Mouse (Mus musculus) C2C12 (cell line): ENCODE measurements around the gene Pik3r5. TPM values are rescaled to one million over a fixed set of nuclear protein-coding genes. Genes with fewer than 3 reads are reported as not detected.

Experiments
- H3K27me3 ChIP-seq: one replicate; pipeline ENCODE4 v1.6.1; 2011; ENCODE audit not compliant: control insufficient read depth, insufficient read depth, insufficient read length
- H3K36me3 ChIP-seq: one replicate; pipeline ENCODE4 v1.6.1; 2011; ENCODE audit not compliant: control insufficient read depth, insufficient read depth
- H3K4me3 ChIP-seq: one replicate; pipeline ENCODE4 v1.5.1; 2011; ENCODE audit warnings: mild to moderate bottlenecking, control low read depth; ENCODE audit not compliant: poor library complexity, insufficient read depth, severe bottlenecking
- H3K79me2 ChIP-seq: one replicate; pipeline ENCODE4 v1.6.1; 2011; ENCODE audit not compliant: control insufficient read depth, insufficient read depth
- H3K79me3 ChIP-seq: one replicate; pipeline ENCODE4 v1.6.1; 2011; ENCODE audit warnings: low read depth, control low read depth
- H3ac ChIP-seq: one replicate; pipeline ENCODE3; 2011; ENCODE audit warnings: low read depth; ENCODE audit not compliant: control insufficient read depth, insufficient read length
- CEBPB ChIP-seq: IDR thresholded peaks from one replicate; pipeline ENCODE4 v1.6.1; 2011; ENCODE audit warnings: low read depth, mild to moderate bottlenecking, control low read depth, moderate library complexity
- CTCF ChIP-seq: IDR thresholded peaks from one replicate; pipeline ENCODE4 v1.5.1; 2011; ENCODE audit not compliant: control insufficient read depth, insufficient read depth, insufficient read length
- FOSL1 ChIP-seq: IDR thresholded peaks from one replicate; pipeline ENCODE4 v1.8.0; 2011; ENCODE audit warnings: mild to moderate bottlenecking, low read length; ENCODE audit not compliant: poor library complexity, insufficient read depth, severe bottlenecking
- MAX ChIP-seq: IDR thresholded peaks from one replicate; pipeline ENCODE4 v1.6.1; 2011; ENCODE audit warnings: mild to moderate bottlenecking, control low read depth
- MYOD1 ChIP-seq: IDR thresholded peaks from one replicate; pipeline ENCODE4 v1.6.1; 2011; ENCODE audit warnings: low read depth; ENCODE audit not compliant: control insufficient read depth, insufficient read length
- MYOG ChIP-seq: IDR thresholded peaks from one replicate; pipeline ENCODE4 v1.6.1; 2011; ENCODE audit not compliant: control insufficient read depth, insufficient read length; ENCODE audit errors: extremely low read depth
- USF1 ChIP-seq: IDR thresholded peaks from one replicate; pipeline ENCODE4 v1.6.1; 2011; ENCODE audit warnings: low read depth, mild to moderate bottlenecking, control low read depth, moderate library complexity
- polyA plus RNA-seq: library from polyadenylated mRNA; unstranded; fragments of >200 nt; fragmentation: generic; extraction: Trizol; gene quantifications from one replicate; pipeline ENCODE4 v1.2.1, GENCODE M21; 2012; ENCODE audit warnings: missing spikeins

Gene Pik3r5
- polyA plus RNA-seq, 1 experiment = 0.89 TPM

- Histone ChIP-seq H3ac (peak overlapping the region; percentile 65), H3K4me3 (peak overlapping the region; percentile 74), H3K79me2 (peaks cover 54% of the 10 kb centered on the region), H3K27me3 (no peaks in the 10 kb centered on the region), H3K36me3 (peaks cover 42% of the 10 kb centered on the region), H3K79me3 (peaks cover 40% of the 10 kb centered on the region)
- TF ChIP-seq MYOG = no peak
- no peak for TF ChIP-seq MYOD1
- no peak for TF ChIP-seq MAX
- no peak for TF ChIP-seq USF1
- TF ChIP-seq FOSL1 = no peak
- no peak for TF ChIP-seq CEBPB
- TF ChIP-seq CTCF = no peak
Measured at GRCm38 (mm10) chr11:68385921-68386588, 45.9 kb upstream of the Pik3r5 start.

GRCm38 (mm10) chr11:68386589-68387440 is 45.1 kb upstream of the Pik3r5 start:
- H3K27me3 ChIP-seq = no peaks in the 10 kb centered on the region

GRCm38 (mm10) chr11:68387441-68387760 is 44.5 kb upstream of the Pik3r5 start:
- Histone ChIP-seq H3K79me2 (peaks cover 40% of the 10 kb centered on the region), H3K4me3 (peak overlapping the region; percentile 74), H3K79me3 (peaks cover 28% of the 10 kb centered on the region), H3K36me3 (peaks cover 30% of the 10 kb centered on the region), H3ac (peak overlapping the region; percentile 8), H3K27me3 (no peaks in the 10 kb centered on the region)
- TF ChIP-seq FOSL1 (no peak), MYOG (no peak), MAX (no peak), CTCF (no peak), CEBPB (no peak)

More at GRCm38 (mm10) chr11:68386589-68387440, 45.1 kb upstream of the Pik3r5 start:
- Histone ChIP-seq H3K79me2 (peaks cover 46% of the 10 kb centered on the region), H3K4me3 (peak overlapping the region; percentile 74), H3ac (peak overlapping the region; percentile 65), H3K36me3 (peaks cover 36% of the 10 kb centered on the region), H3K79me3 (peaks cover 34% of the 10 kb centered on the region)
- TF ChIP-seq MYOD1 (no peak), CEBPB (no peak), CTCF (no peak)

- H3K79me3 ChIP-seq = peaks cover 22% of the 10 kb centered on the region
- peaks cover 25% of the 10 kb centered on the region for H3K36me3 ChIP-seq
- no peak for TF ChIP-seq FOSL1
- no peak for TF ChIP-seq CTCF
- TF ChIP-seq USF1 = no peak
- TF ChIP-seq MYOD1 = no peak
- TF ChIP-seq MYOG = no peak
- no peak for TF ChIP-seq MAX
- TF ChIP-seq CEBPB = no peak
- no peak overlapping the region for H3K4me3 ChIP-seq
- no peaks in the 10 kb centered on the region for H3K27me3 ChIP-seq
- no peak overlapping the region for H3ac ChIP-seq
- peaks cover 33% of the 10 kb centered on the region for H3K79me2 ChIP-seq
Measured at GRCm38 (mm10) chr11:68387971-68388654, 43.8 kb upstream of the Pik3r5 start.

GRCm38 (mm10) chr11:68388655-68389015 is 43.3 kb upstream of the Pik3r5 start:
- Histone ChIP-seq H3K79me3 (peaks cover 17% of the 10 kb centered on the region), H3K4me3 (no peak overlapping the region), H3K36me3 (peaks cover 20% of the 10 kb centered on the region), H3K27me3 (no peaks in the 10 kb centered on the region), H3ac (no peak overlapping the region), H3K79me2 (peaks cover 28% of the 10 kb centered on the region)
- TF ChIP-seq CEBPB = no peak
- no peak for TF ChIP-seq CTCF
- no peak for TF ChIP-seq FOSL1
- TF ChIP-seq MYOG = no peak
- TF ChIP-seq USF1 = no peak
- no peak for TF ChIP-seq MAX
- no peak for TF ChIP-seq MYOD1
